Mouse (Mus musculus) ovary, postnatal 36 days (tissue): ENCODE measurements around the gene Ltb4r1.

ENCODE experiments used
- DNase-seq: peaks from one replicate; pipeline ENCODE4 v3.0.0; 2022; ENCODE audit warnings: low spot score, mixed read lengths

Gene Ltb4r1

GRCm38 (mm10) chr14:55765696-55766095 lies at the start of gene Ltb4r1:
TSS of gene Ltb4r1 (plus strand) at chr14:55765962.
- DNase-seq = no peak

GRCm38 (mm10) chr14:55716271-55716670 lies 49.5 kb upstream of the Ltb4r1 start:
- no peak for DNase-seq

- DNase-seq = no peak
These were observed 48.9 kb upstream of the Ltb4r1 start for GRCm38 (mm10) chr14:55716884-55717283.

- DNase-seq = no peak
These were observed 46.0 kb upstream of the Ltb4r1 start for GRCm38 (mm10) chr14:55719737-55720136.

- DNase-seq = no peak
These were observed 45.1 kb upstream of the Ltb4r1 start for GRCm38 (mm10) chr14:55720666-55721065.

- no peak for DNase-seq
These were observed 44.7 kb upstream of the Ltb4r1 start for GRCm38 (mm10) chr14:55721076-55721475.

GRCm38 (mm10) chr14:55721700-55722437 lies 43.9 kb upstream of the Ltb4r1 start, which contains the start of gene Rabggta:
TSS of gene Rabggta (minus strand) at chr14:55722263.
- peak; percentile 93 for DNase-seq

GRCm38 (mm10) chr14:55722438-55722945 lies 43.3 kb upstream of the Ltb4r1 start:
- no peak for DNase-seq

- DNase-seq = no peak
These were observed 42.3 kb upstream of the Ltb4r1 start for GRCm38 (mm10) chr14:55723433-55723832.

- no peak for DNase-seq
These were observed 41.3 kb upstream of the Ltb4r1 start for GRCm38 (mm10) chr14:55724411-55724871.

GRCm38 (mm10) chr14:55726261-55726660 lies 39.5 kb upstream of the Ltb4r1 start:
- DNase-seq = no peak

- DNase-seq = no peak
These were observed 37.7 kb upstream of the Ltb4r1 start for GRCm38 (mm10) chr14:55727889-55728685.

GRCm38 (mm10) chr14:55730116-55730515 lies 35.6 kb upstream of the Ltb4r1 start:
- no peak for DNase-seq

- no peak for DNase-seq
These were observed 35.2 kb upstream of the Ltb4r1 start for GRCm38 (mm10) chr14:55730531-55731032.

GRCm38 (mm10) chr14:55733889-55734288 lies 31.9 kb upstream of the Ltb4r1 start:
- DNase-seq = no peak

GRCm38 (mm10) chr14:55734869-55735268 lies 30.9 kb upstream of the Ltb4r1 start:
- DNase-seq = no peak

- no peak for DNase-seq
These were observed 30.4 kb upstream of the Ltb4r1 start for GRCm38 (mm10) chr14:55735334-55735733.

GRCm38 (mm10) chr14:55735758-55736157 lies 30.0 kb upstream of the Ltb4r1 start:
- DNase-seq = no peak

- DNase-seq = no peak
These were observed 28.6 kb upstream of the Ltb4r1 start for GRCm38 (mm10) chr14:55737086-55737687.

- DNase-seq = peak; percentile 82
These were observed 22.1 kb upstream of the Ltb4r1 start for GRCm38 (mm10) chr14:55743711-55744110.

- peak; percentile 87 for DNase-seq
These were observed 20.4 kb upstream of the Ltb4r1 start, which contains the start of the genes Dhrs1 and Nop9 for GRCm38 (mm10) chr14:55745180-55745860. TSS of gene Dhrs1 (minus strand) at chr14:55745690. TSS of gene Nop9 (plus strand) at chr14:55745693.
